ENCODE assay signal across 20 mouse cellular contexts in the genomic region with DNA sequence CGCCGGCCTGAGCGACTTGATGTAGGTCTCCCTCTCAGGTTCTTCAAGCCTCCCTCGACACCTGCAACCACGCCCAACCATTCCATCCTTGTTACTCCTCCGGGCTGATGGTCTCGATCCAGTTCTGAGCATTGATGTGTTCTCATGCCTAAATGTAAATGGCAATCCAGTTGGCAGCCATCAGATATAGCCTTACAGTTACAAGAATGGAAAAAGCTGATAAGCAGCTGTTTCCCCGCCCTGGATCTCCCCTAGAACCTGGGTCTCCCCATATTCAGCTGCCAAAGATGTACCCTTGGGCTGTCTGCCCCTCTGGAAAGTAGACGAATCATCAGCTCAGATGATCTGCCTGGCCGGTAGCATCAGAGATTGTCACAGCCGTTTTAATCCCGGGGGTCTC.
"Had no signal": no experiment of that assay in that cellular context is flagged by ENCODE, and none has a peak within 500 bp of the region (broad histone marks: within the 10 kb centered on the region; RNA-seq: fewer than 3 reads in every experiment).

No protein-coding gene starts in this region.

- DNase-seq: kidney, adult 18-20 months; kidney, adult 9 months; kidney, postnatal 14 days; kidney, postnatal 4 days; liver, embryonic 13.5 days; lung, adult 18-20 months; lung, postnatal 10 days; lung, postnatal 36 days; midbrain, embryonic 14.5 days; retina, postnatal 1 day; right cerebral cortex, postnatal 25 days; spleen, adult 18-20 months; thymus, adult 18-20 months; thymus, postnatal 14 days had no signal

- ATAC-seq: inflammation-experienced regulatory T-cells, adult 6 months; intestine, embryonic 16.5 days had no signal

- H3K27ac ChIP-seq: liver, embryonic 13.5 days; lung, embryonic 15.5 days; neural tube, embryonic 13.5 days; stomach, embryonic 15.5 days had no signal

- H3K4me2 ChIP-seq: liver, embryonic 13.5 days; lung, embryonic 15.5 days; neural tube, embryonic 13.5 days; stomach, embryonic 15.5 days had no signal

- H3K9me3 ChIP-seq: liver, embryonic 13.5 days; lung, embryonic 15.5 days; neural tube, embryonic 13.5 days; stomach, embryonic 15.5 days had no signal

- H3K9ac ChIP-seq: liver, embryonic 13.5 days; lung, embryonic 15.5 days; neural tube, embryonic 13.5 days; stomach, embryonic 15.5 days had no signal

- H3K4me1 ChIP-seq: lung, embryonic 15.5 days; neural tube, embryonic 13.5 days; stomach, embryonic 15.5 days had no signal

- H3K27me3 ChIP-seq: lung, embryonic 15.5 days; neural tube, embryonic 13.5 days; stomach, embryonic 15.5 days had no signal

- H3K4me3 ChIP-seq: liver, embryonic 13.5 days; lung, embryonic 15.5 days; myocyte; neural tube, embryonic 13.5 days; stomach, embryonic 15.5 days had no signal
